Mouse (Mus musculus): ENCODE data around the gene Maged2. TPM values are rescaled to one million over a fixed set of nuclear protein-coding genes. Genes with fewer than 3 reads are reported as not detected.
"Not testable (repeated sequence)": the region's sequence is repeated elsewhere in the genome, so short reads cannot be mapped to it uniquely, and the experiment has no call there.

The Maged2 gene
- total RNA-seq (2021) = 10 to 100 TPM; 14.1 to 15.4 TPM
- long read RNA-seq, experiment 1, transcript Maged2-204 (13 exons, 2,107 nt) = major isoform, 8 of 28 reads
- long read RNA-seq, experiment 1, partial matches to known transcripts = 11 of 28 reads
- long read RNA-seq, experiment 1, other reads (novel, unspliced or antisense) = 5 of 28 reads
- long read RNA-seq, experiment 2, transcript Maged2-203 (13 exons, 2,183 nt) = major isoform, 14 of 30 reads
- long read RNA-seq, experiment 2, transcript Maged2-204 (13 exons, 2,107 nt) = minor isoform, 8 of 30 reads
- long read RNA-seq, experiment 2, partial matches to known transcripts = 6 of 30 reads
- long read RNA-seq, experiment 2, other reads (novel, unspliced or antisense) = 2 of 30 reads

GRCm38 (mm10) chrX:150814139-150814469 lies at the start of gene Maged2:
Gene Maged2, minus strand, starts transcription at chrX:150814345.
- TF ChIP-seq CTCF (IDR thresholded peaks at IDR 0.05) = no peak
- Histone ChIP-seq H3K4me3 (peak within 1 kb of the TSS; percentile 77), H3K27ac (peak within 1 kb of the TSS; percentile 81)
- intact Hi-C loops (cut with DNase I) = loop anchor here (10.0 kb wide), 1 partner anchor 991 kb away; the partner anchor contains the start of gene Huwe1
- no peak for DNase-seq

GRCm38 (mm10) chrX:150848230-150848629 lies 34.1 kb upstream of the Maged2 start:
- Histone ChIP-seq H3K4me3 (no peak overlapping the region), H3K27ac (no peak overlapping the region)
- no peak for DNase-seq
- TF ChIP-seq CTCF (IDR thresholded peaks at IDR 0.05) = no peak
- intact Hi-C loops (cut with DNase I) = no loop called here

- intact Hi-C loops (cut with DNase I); DNase-seq; H3K4me3 ChIP-seq; H3K27ac ChIP-seq: not testable (repeated sequence)
These were observed 31.5 kb upstream of the Maged2 start for GRCm38 (mm10) chrX:150845480-150846205.

DNA sequence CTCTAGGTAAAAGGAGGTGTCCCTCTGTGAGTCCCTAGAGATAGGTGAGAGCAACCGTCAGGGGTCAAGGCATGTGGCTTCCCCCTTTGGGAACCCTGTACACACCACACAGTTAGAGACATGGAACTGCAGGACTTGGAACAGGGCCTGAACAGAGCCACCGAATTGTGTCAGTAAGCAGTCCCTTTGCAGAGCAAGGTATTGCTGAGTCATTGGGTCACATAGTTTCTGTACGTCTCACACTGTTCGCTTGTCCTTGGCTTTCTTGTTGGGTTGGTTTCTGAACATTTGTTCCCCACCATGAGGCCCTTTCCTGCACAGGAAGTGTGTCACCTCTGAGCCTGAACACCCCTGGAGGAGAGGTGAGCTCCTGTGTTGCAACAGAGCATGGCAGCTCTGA lies 29.1 kb upstream of the Maged2 start:
- intact Hi-C loops (cut with DNase I); H3K27ac ChIP-seq; DNase-seq; H3K4me3 ChIP-seq: not testable (repeated sequence)

DNA sequence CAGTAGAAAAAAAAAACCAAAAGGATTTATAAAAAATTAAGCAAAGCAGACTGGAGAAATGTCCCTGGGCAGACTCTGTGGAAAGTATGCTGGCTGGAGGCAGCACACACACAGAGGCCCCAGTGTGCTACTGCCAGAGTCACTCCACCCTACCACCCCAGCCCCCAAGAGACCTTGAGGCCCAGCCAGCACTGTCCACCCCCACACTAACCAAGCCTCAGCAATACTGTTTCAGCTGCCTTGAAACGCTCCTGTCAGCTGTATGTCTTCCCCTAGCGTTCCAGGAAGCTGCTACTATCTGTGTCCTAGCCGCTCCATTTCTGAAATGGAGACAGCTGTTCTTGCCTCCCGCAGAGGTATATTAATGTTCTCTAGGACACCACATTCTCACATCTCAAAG lies 16.2 kb upstream of the Maged2 start:
- intact Hi-C loops (cut with DNase I) = no loop called here
- DNase-seq = peak; percentile 62
- peak overlapping the region; percentile 63 for H3K27ac ChIP-seq
- no peak overlapping the region for H3K4me3 ChIP-seq
- no peak for TF ChIP-seq CTCF (IDR thresholded peaks at IDR 0.05)

DNA sequence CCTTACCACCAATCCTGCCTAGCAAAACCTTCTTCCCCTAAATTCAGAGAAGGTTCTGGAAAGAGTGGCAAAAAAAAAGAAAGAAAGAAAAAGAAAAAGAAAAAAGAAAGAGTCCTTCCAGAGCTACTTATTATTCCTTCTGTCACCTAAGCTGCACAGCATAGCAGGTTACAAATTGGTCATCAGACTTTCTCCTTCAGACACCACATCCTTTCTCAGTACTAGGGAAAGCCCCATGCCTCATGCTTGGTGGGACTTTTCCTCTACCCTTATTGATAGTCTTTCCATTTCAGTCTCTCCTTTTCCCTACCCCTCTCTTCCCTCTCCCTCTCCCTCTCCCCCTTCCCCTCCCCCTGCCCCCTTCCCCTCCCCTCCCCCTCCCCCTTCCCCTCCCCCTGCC lies 3.1 kb upstream of the Maged2 start:
- DNase-seq = no peak
- Histone ChIP-seq H3K4me3 (no peak overlapping the region), H3K27ac (no peak overlapping the region)
- intact Hi-C loops (cut with DNase I) = loop anchor here (10.0 kb wide), 1 partner anchor 988 kb away; the partner anchor contains the start of gene Huwe1
- TF ChIP-seq CTCF (IDR thresholded peaks at IDR 0.05) = no peak

DNA sequence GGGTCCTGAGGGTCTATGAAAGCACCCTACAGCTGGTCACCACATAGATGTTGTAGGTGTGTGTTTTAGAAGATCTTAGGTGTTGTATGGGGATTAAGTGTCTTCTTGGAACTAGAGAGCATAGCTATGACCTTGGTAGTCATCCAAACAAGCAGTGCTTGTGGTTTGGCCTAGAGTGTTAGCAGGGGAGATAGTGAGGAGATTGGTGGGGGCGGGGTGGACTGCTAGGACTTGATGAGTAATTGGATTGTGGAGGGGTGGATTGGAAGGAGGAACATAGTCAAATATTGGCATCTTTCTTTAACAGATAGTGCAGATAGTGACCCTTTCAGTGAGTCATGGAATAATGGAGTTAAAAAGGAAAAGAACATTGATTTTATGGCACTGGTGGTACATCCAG lies 1.5 kb upstream of the Maged2 start:
- Histone ChIP-seq H3K27ac (peak overlapping the region; percentile 35; the same call in 1 of the 2 replicates), H3K4me3 (no peak overlapping the region)
- TF ChIP-seq CTCF (IDR thresholded peaks at IDR 0.05) = no peak
- intact Hi-C loops (cut with DNase I) = loop anchor here (10.0 kb wide), 1 partner anchor 989 kb away; the partner anchor contains the start of gene Huwe1
- DNase-seq = peak; percentile 29

DNA sequence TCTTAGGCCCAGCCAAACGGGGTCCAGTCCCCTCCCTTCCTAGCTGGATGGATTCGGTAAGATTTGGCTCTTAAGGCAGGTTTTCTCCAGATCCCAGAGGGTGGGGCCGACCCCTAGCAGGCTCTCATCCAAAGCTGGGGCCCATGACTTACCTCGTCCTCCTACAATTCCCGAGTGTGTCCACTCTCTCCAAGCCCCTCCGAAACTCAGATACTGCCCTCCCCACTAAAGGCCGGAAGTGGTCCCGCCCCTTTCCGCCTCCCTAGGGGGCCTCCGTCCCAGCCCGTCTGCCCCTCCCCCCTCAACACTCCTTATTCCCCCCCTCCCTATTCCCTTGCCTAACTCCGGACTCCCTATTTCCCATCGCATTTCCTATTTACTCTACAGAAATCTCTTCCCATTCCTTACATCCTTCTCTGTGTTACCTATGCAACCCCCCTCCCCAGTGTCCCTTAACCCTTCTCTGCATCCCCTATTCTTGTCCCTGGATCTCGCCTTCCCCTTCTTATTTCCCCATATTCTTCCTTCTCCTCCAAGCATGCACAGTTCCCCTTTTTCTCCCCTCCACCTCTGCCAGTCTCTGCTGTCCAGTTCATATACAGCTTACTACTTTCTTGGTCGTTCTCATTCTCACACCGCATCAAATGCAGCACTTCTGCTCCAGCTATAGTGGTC lies 544 bp downstream of the Maged2 start:
- Histone ChIP-seq H3K27ac (peak overlapping the region; percentile 81), H3K4me3 (peak overlapping the region; percentile 77)
- DNase-seq = peak; percentile 58
- intact Hi-C loops (cut with DNase I) = loop anchor here (10.0 kb wide), 1 partner anchor 991 kb away; the partner anchor contains the start of gene Huwe1
- no peak for TF ChIP-seq CTCF (IDR thresholded peaks at IDR 0.05)

DNA sequence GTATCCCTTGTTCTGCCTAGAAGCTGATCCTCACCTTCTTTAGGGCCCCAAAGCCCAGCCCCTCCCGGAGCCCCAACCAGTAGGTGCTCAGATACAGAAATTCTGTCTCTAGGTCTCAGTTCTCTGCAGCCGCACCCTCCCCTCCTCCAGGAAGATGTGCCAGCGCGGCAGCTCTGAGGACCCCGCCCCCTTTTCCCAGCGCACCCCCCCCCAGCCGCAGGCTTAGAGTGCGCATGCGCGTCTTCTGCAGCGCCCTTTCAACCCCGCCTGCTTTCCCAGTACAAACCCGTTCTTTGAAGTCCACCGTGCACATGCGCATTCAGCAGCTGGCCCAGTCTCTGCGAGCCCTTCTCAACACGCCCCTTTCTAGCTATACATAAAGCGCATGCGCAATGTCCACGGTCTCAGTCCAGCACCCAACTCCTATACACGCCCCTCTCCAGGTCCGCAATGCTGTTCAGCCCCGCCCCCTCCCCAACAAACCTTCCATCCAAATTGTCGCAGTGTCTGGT lies 1.3 kb downstream of the Maged2 start:
- DNase-seq = peak; percentile 93
- TF ChIP-seq CTCF (IDR thresholded peaks at IDR 0.05) = no peak
- H3K27ac ChIP-seq = peak overlapping the region; percentile 81
- H3K4me3 ChIP-seq = peak overlapping the region; percentile 77
- intact Hi-C loops (cut with DNase I) = loop anchor here (10.0 kb wide), 1 partner anchor 992 kb away; the partner anchor contains the start of gene Huwe1

DNA sequence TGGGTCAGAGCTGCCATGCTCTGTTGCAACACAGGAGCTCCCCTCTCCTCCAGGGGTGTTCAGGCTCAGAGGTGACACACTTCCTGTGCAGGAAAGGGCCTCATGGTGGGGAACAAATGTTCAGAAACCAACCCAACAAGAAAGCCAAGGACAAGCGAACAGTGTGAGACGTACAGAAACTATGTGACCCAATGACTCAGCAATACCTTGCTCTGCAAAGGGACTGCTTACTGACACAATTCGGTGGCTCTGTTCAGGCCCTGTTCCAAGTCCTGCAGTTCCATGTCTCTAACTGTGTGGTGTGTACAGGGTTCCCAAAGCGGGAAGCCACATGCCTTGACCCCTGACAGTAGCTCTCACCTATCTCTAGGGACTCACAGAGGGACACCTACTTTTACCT lies 13.2 kb downstream of the Maged2 start:
- H3K4me3 ChIP-seq; intact Hi-C loops (cut with DNase I): not testable (repeated sequence)

GRCm38 (mm10) chrX:150798493-150799177 lies 15.5 kb downstream of the Maged2 start:
- intact Hi-C loops (cut with DNase I); H3K4me3 ChIP-seq; DNase-seq; H3K27ac ChIP-seq: not testable (repeated sequence)

More for the DNA sequence above, 13.2 kb downstream of the Maged2 start:
- DNase-seq, H3K27ac ChIP-seq: not testable (repeated sequence)

Other genes with a start within 250 kb of the Maged2 start
- 10 to 100 TPM; 25.4 to 82.6 TPM for gene Pfkfb1, start 226.1 kb downstream of the Maged2 start, total RNA-seq (2021)
- 10 to 100 TPM in 1 of 2 experiments, 1 to 10 TPM in 1; 5.6 to 13.7 TPM for gene Apex2, start 224.5 kb downstream of the Maged2 start, total RNA-seq (2021)
- gene Tro, start 156.8 kb downstream of the Maged2 start, total RNA-seq (2021) = under 1 TPM in 1 of 2 experiments, not detected in 1; 0.20 TPM
- 10 to 100 TPM; 37.0 to 49.5 TPM for gene Gnl3l, start 203.0 kb upstream of the Maged2 start, total RNA-seq (2021)
- gene Fgd1, start 231.8 kb upstream of the Maged2 start, total RNA-seq (2021) = 1 to 10 TPM; 1.3 to 2.1 TPM